Mouse (Mus musculus): ENCODE measurements at regions not wholly inside any gene's neighbourhood (a gene's known extent, or its start where the extent isn't known, plus 50 kb on each side); places are given as distances from the start of the nearest gene placed in this dataset.

GRCm38 (mm10) chr1:89207306-89207705 lies 137.1 kb downstream of the Sh3bp4 start:
- DNase-seq (ENCODE audit: low read depth, low spot score): no peak

GRCm38 (mm10) chr1:89211116-89211515 lies 140.9 kb downstream of the Sh3bp4 start:
- DNase-seq (ENCODE audit: low read depth, low spot score): no peak

GRCm38 (mm10) chr1:89228426-89228825 lies 158.2 kb downstream of the Sh3bp4 start:
- no peak for DNase-seq (ENCODE audit: low read depth, low spot score)

GRCm38 (mm10) chr1:89231756-89232155 lies 161.5 kb downstream of the Sh3bp4 start:
- no peak for DNase-seq (ENCODE audit: low read depth, low spot score)

GRCm38 (mm10) chr1:89232391-89232790 lies 162.2 kb downstream of the Sh3bp4 start:
- DNase-seq (ENCODE audit: low read depth, low spot score): no peak

GRCm38 (mm10) chr1:89234895-89235294 lies 164.7 kb downstream of the Sh3bp4 start:
- DNase-seq (ENCODE audit: low read depth, low spot score): no peak

GRCm38 (mm10) chr1:89235296-89235695 lies 165.1 kb downstream of the Sh3bp4 start:
- DNase-seq (ENCODE audit: low read depth, low spot score): no peak

- DNase-seq (ENCODE audit: low read depth, low spot score): no peak
Observed at GRCm38 (mm10) chr1:89237696-89238095, 167.5 kb downstream of the Sh3bp4 start.

GRCm38 (mm10) chr1:89244598-89244997 lies 174.4 kb downstream of the Sh3bp4 start:
- no peak for DNase-seq (ENCODE audit: low read depth, low spot score)

- no peak for DNase-seq (ENCODE audit: low read depth, low spot score)
Observed at GRCm38 (mm10) chr1:89245202-89246003, 175.2 kb downstream of the Sh3bp4 start.

- no peak for DNase-seq (ENCODE audit: low read depth, low spot score)
Observed at GRCm38 (mm10) chr1:89251753-89252152, 181.5 kb downstream of the Sh3bp4 start.

GRCm38 (mm10) chr1:89252528-89252927 lies 182.3 kb downstream of the Sh3bp4 start:
- DNase-seq (ENCODE audit: low read depth, low spot score): no peak

- DNase-seq (ENCODE audit: low read depth, low spot score): no peak
Observed at GRCm38 (mm10) chr1:89257945-89258344, 187.7 kb downstream of the Sh3bp4 start.

- DNase-seq (ENCODE audit: low read depth, low spot score): no peak
Observed at GRCm38 (mm10) chr1:89265771-89266170, 188.8 kb upstream of the Agap1 start.

GRCm38 (mm10) chr1:89268806-89269205 lies 185.8 kb upstream of the Agap1 start:
- no peak for DNase-seq (ENCODE audit: low read depth, low spot score)

- no peak for DNase-seq (ENCODE audit: low read depth, low spot score)
Observed at GRCm38 (mm10) chr1:89271743-89272142, 182.9 kb upstream of the Agap1 start.

GRCm38 (mm10) chr1:89273021-89273420 lies 181.6 kb upstream of the Agap1 start:
- DNase-seq (ENCODE audit: low read depth, low spot score): no peak

- no peak for DNase-seq (ENCODE audit: low read depth, low spot score)
Observed at GRCm38 (mm10) chr1:89273786-89274362, 180.7 kb upstream of the Agap1 start.

- no peak for DNase-seq (ENCODE audit: low read depth, low spot score)
Observed at GRCm38 (mm10) chr1:89279382-89279781, 175.2 kb upstream of the Agap1 start.

GRCm38 (mm10) chr1:89281107-89281655 lies 173.4 kb upstream of the Agap1 start:
- DNase-seq (ENCODE audit: low read depth, low spot score): no peak

GRCm38 (mm10) chr1:89285041-89285440 lies 169.6 kb upstream of the Agap1 start:
- no peak for DNase-seq (ENCODE audit: low read depth, low spot score)

- no peak for DNase-seq (ENCODE audit: low read depth, low spot score)
Observed at GRCm38 (mm10) chr1:89287136-89287795, 167.3 kb upstream of the Agap1 start.

All from CD4-positive, CD25-positive, alpha-beta regulatory T cell, adult 2 months (primary cell).